Mouse (Mus musculus): Measurements from ENCODE around the gene Mup6. TPM values are rescaled to one million over a fixed set of nuclear protein-coding genes. Genes with fewer than 3 reads are reported as not detected.
A peak's percentile ranks its signal among the peaks of the same experiment; 100 is the strongest.

Gene Mup6
- not detected in 2 replicates for total RNA-seq (2014; rRNA removed)
- 0.19 and 0.20 TPM in 2 replicates for polyA plus RNA-seq (2015; fragmentation: Nextera tagmentation; extraction: Ambion mirVana)

DNA sequence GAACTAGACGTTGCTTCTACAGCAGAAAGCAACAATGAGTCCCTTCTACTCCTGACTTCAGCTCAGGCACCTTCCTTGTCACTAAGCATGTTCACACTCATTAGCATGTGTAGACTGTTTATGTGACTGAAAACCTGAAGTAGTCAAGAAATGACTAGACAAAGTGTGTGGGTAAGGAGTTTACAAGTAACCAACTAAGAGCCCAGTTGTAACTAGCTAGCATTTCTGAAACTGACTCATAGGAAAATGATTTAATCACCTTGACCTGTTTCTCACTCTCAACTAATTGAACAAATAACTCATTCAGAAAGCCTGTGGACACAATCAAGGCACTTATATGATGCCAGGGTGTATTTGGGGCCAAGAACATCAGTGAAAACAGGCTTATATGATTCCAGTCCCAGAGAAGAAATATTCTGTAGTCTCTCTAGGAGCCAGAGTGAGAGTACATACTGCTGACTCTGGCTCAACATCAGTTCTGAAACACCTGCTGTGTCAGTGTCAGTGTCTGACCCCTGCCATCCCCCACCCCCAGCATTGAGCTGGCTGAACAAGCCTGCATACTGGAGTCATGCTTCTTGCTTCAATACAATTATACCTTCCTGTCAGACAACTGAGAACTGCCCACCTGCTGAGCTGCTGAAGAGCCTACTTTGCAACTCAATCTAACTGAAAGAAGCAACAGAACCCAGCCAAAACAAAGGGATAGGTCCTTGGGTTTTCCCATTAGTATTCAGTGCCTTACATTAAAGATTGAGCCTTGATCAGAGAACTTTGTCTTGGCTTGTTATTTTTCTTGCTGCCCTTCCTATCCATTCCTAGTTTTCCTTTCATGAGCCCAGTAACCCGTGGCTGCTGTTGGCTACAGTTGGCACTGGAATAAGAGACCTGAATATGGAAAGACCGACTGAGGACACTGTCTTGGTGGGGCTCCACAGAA lies at the start of gene Mup6:
Gene Mup6 (plus strand): TSS at position 890 of the 940 bp plus-strand sequence.
- Histone ChIP-seq H3K9ac (replicated peaks; ENCODE audit: low read length) (no peak within 1 kb of the TSS), H3K4me2 (ENCODE audit: low read depth, low read length) (no peak within 1 kb of the TSS), H3K9me3 (ENCODE audit: low read length) (no peaks in the 10 kb centered on the region), H3K4me1 (ENCODE audit: insufficient read depth, low read length) (no peaks in the 10 kb centered on the region), H3K36me3 (ENCODE audit: insufficient read depth, low read length) (no peaks in the 10 kb centered on the region), H3K27ac (no peak within 1 kb of the TSS), H3K4me3 (ENCODE audit: low read length) (no peak within 1 kb of the TSS), H3K27me3 (ENCODE audit: insufficient read depth, low read length) (no peaks in the 10 kb centered on the region)
- no peak for TF ChIP-seq CTCF (IDR thresholded peaks at IDR 0.05; ENCODE audit: low read depth)
- no peak for ATAC-seq
- DNase-seq (ENCODE audit: low spot score) = no peak
- WGBS = 13% methylated on average over 3 of the region's 3 CpGs

DNA sequence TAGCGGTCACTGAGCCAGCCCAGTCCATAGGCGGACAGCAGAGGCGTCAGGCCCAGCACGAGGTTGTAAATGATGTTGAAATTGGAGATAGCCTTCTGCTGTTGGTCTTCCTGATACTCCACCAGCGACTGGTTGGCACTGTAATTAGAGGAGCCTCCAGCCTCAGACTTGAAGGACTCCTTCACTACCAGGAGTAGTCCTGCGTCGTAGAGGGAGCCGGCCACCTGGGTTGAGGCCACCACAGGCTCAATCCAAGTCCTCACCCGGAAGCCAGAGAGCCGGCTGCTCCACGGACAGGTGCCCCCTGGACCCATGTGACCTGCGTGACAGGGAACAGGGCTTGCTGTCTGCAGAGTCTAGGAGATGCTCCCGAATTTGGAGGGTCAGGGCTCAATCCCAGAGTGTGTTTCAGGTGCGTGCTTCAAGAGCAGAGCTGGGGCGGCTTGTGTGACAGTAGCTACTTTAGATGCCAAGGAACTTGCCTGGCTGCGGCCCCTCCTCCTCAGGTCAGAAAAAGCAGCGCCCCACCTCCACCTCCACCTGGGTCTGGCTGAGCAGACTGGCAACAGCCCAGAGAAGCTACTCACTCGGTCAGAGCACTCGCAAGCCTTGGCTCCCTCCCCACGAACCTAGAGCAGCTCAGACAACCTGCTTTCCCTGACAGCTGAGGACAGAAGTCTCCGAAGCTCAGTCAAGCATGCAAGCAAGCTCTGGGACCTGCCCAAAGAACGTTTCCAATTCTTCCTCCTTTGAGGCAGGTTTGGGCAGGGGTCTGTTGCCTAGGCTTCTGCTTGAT lies 49.3 kb upstream of the Mup6 start, which contains the start of gene Slc46a2:
Gene Slc46a2 (minus strand): TSS at position 449 of the 796 bp plus-strand sequence.
- Histone ChIP-seq H3K9me3 (ENCODE audit: low read length) (no peaks in the 10 kb centered on the region), H3K4me2 (ENCODE audit: low read depth, low read length) (peak within 1 kb of the TSS; percentile 29; the same call in 1 of the 2 replicates), H3K9ac (replicated peaks; ENCODE audit: low read length) (no peak within 1 kb of the TSS), H3K27ac (no peak within 1 kb of the TSS), H3K4me3 (ENCODE audit: low read length) (no peak within 1 kb of the TSS), H3K27me3 (ENCODE audit: insufficient read depth, low read length) (no peaks in the 10 kb centered on the region), H3K36me3 (ENCODE audit: insufficient read depth, low read length) (no peaks in the 10 kb centered on the region), H3K4me1 (ENCODE audit: insufficient read depth, low read length) (no peaks in the 10 kb centered on the region)
- ATAC-seq (peak; percentile 27; the same call in 1 of the 2 replicates), DNase-seq (ENCODE audit: low spot score) (no peak)
- 23% methylated on average over 22 of the region's 22 CpGs for WGBS
- no peak for TF ChIP-seq CTCF (IDR thresholded peaks at IDR 0.05; ENCODE audit: low read depth)

DNA sequence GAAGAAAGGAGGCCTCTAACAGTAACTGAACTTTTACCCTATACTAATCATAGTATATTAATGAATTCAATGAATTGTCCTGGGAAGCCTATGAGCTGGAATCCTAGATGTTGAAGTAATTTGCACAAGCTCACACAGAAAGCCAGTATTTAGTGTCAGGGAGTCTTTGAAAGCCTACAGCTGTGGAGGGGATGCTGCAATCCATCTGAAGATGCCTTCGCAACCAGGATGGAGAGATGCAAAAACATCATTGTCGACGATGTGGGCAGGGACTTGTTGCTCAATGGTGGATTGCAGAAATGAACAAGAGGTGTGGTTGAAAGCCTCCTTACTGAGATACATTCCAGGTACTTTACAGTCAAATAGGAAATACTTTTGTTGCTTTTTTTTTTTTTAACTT lies 46.1 kb upstream of the Mup6 start:
- no peaks in the 10 kb centered on the region for H3K9me3 ChIP-seq (ENCODE audit: low read length)
- no peaks in the 10 kb centered on the region for H3K36me3 ChIP-seq (ENCODE audit: insufficient read depth, low read length)
- H3K9ac ChIP-seq (replicated peaks; ENCODE audit: low read length) = no peak overlapping the region
- DNase-seq (ENCODE audit: low spot score) (no peak), ATAC-seq (no peak)
- no peaks in the 10 kb centered on the region for H3K4me1 ChIP-seq (ENCODE audit: insufficient read depth, low read length)
- TF ChIP-seq CTCF (IDR thresholded peaks at IDR 0.05; ENCODE audit: low read depth) = no peak
- no peak overlapping the region for H3K4me2 ChIP-seq (ENCODE audit: low read depth, low read length)
- H3K27me3 ChIP-seq (ENCODE audit: insufficient read depth, low read length) = no peaks in the 10 kb centered on the region
- H3K4me3 ChIP-seq (ENCODE audit: low read length) = no peak overlapping the region
- WGBS = 91% methylated on average over 3 of the region's 3 CpGs
- no peak overlapping the region for H3K27ac ChIP-seq

DNA sequence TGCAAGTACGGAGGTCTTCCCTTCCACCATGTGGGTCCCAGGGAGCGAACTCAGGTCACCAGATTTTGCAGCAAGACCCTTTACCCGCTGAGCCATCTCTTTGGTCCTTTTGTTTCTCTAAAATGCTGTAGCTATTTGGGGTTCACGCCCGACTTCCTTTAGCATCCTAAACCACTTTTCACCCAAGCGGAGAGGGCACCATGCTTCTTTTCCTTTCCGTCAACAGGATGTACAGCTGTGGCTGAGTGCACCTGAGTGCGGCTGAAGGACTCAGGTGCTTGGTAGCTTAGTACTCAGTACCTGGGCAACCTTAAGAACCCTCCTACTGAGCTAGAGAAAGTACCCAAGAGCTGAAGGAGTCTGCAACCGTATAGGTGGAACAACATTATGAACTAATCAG lies 39.0 kb upstream of the Mup6 start:
- Histone ChIP-seq H3K9me3 (ENCODE audit: low read length) (no peaks in the 10 kb centered on the region), H3K4me2 (ENCODE audit: low read depth, low read length) (no peak overlapping the region), H3K36me3 (ENCODE audit: insufficient read depth, low read length) (no peaks in the 10 kb centered on the region), H3K27me3 (ENCODE audit: insufficient read depth, low read length) (no peaks in the 10 kb centered on the region), H3K4me1 (ENCODE audit: insufficient read depth, low read length) (no peaks in the 10 kb centered on the region), H3K4me3 (ENCODE audit: low read length) (no peak overlapping the region), H3K27ac (no peak overlapping the region), H3K9ac (replicated peaks; ENCODE audit: low read length) (no peak overlapping the region)
- 78% methylated on average over 9 of the region's 9 CpGs for WGBS
- no peak for TF ChIP-seq CTCF (IDR thresholded peaks at IDR 0.05; ENCODE audit: low read depth)
- DNase-seq (ENCODE audit: low spot score) (no peak), ATAC-seq (no peak)

DNA sequence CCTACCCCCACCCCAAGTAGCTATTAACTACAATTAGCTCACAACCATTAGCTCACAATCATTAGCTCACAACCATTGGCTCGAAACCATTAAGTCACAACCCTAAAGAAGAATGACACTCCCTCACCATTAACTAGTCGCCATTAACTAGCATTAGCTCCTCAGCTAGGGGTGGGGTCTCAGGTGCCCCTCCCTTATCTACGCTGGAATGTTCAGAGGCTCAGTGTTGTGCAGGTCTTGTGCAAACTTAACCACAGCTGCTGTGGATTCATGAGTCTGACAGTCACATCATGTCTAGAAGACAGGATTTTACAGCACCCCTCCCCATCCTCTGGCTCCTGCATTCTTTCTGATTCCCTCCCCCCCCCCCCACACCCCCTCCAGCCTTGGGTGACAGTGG lies 36.4 kb upstream of the Mup6 start:
- no peak overlapping the region for H3K4me2 ChIP-seq (ENCODE audit: low read depth, low read length)
- H3K27ac ChIP-seq = no peak overlapping the region
- H3K4me3 ChIP-seq (ENCODE audit: low read length) = no peak overlapping the region
- H3K9ac ChIP-seq (replicated peaks; ENCODE audit: low read length) = no peak overlapping the region
- 94% methylated on average over 3 of the region's 3 CpGs for WGBS
- no peaks in the 10 kb centered on the region for H3K4me1 ChIP-seq (ENCODE audit: insufficient read depth, low read length)
- ATAC-seq (no peak), DNase-seq (ENCODE audit: low spot score) (no peak)
- H3K36me3 ChIP-seq (ENCODE audit: insufficient read depth, low read length) = no peaks in the 10 kb centered on the region
- no peaks in the 10 kb centered on the region for H3K27me3 ChIP-seq (ENCODE audit: insufficient read depth, low read length)
- TF ChIP-seq CTCF (IDR thresholded peaks at IDR 0.05; ENCODE audit: low read depth) = no peak
- H3K9me3 ChIP-seq (ENCODE audit: low read length) = no peaks in the 10 kb centered on the region

DNA sequence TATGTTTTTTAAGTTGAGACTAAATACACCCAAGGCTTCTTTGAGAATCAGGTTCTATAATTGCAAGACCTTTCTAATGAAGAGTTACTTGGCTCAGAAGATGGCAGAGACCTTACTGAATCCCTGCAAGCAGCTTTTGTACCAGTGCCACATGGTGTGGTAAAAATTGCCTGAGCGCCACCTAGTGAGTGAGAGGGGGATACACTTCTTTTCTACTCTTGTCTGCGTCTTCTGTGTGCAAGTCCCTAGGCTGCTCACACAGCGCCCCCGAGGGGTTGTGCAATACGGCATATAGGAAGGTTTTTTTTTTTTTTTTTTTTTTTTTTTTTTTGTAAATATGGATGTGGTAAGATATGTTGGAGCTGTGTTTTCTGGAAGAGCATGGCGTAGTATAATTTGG lies 35.7 kb upstream of the Mup6 start:
- Histone ChIP-seq H3K4me1 (ENCODE audit: insufficient read depth, low read length) (no peaks in the 10 kb centered on the region), H3K27ac (no peak overlapping the region), H3K9ac (replicated peaks; ENCODE audit: low read length) (no peak overlapping the region), H3K27me3 (ENCODE audit: insufficient read depth, low read length) (no peaks in the 10 kb centered on the region), H3K4me2 (ENCODE audit: low read depth, low read length) (no peak overlapping the region), H3K9me3 (ENCODE audit: low read length) (no peaks in the 10 kb centered on the region), H3K36me3 (ENCODE audit: insufficient read depth, low read length) (no peaks in the 10 kb centered on the region), H3K4me3 (ENCODE audit: low read length) (no peak overlapping the region)
- WGBS = 23% methylated on average over 6 of the region's 6 CpGs
- peak; percentile 69 for TF ChIP-seq CTCF (IDR thresholded peaks at IDR 0.05; ENCODE audit: low read depth)
- peak; percentile 71 for DNase-seq (ENCODE audit: low spot score)
- ATAC-seq = peak; percentile 73

Data from hindbrain, postnatal 0 days (tissue).